Mouse (Mus musculus): ENCODE results near the gene Gstm1.
"Not testable (repeated sequence)": the region's sequence is repeated elsewhere in the genome, so short reads cannot be mapped to it uniquely, and the experiment has no call there.

Gene Gstm1

DNA sequence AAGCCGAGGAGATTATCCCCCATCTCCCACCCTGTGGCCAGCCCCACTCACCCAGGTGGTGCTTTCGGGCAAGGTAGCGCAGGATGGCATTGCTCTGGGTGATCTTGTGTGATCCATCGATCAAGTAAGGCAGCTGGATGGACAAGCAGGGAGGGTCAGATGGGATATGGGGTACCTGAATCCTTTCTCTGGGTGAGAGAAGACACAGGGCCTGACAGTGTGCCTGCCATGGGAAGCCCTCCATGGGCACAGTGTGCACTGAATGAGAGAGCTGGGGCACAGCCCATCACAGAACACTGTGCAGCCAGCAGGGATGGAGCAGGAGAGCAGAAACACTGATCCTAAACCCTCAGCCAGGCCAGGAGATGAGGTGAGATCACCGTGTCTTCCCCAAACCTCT lies 1.3 kb downstream of the Gstm1 start:
- not testable (repeated sequence) for DNase-seq (ENCODE audit: low spot score in 2 of 2)

- DNase-seq (ENCODE audit: low spot score in 2 of 2) = no peak
These were observed 2.8 kb downstream of the Gstm1 start for GRCm38 (mm10) chr3:108014974-108015346.

DNA sequence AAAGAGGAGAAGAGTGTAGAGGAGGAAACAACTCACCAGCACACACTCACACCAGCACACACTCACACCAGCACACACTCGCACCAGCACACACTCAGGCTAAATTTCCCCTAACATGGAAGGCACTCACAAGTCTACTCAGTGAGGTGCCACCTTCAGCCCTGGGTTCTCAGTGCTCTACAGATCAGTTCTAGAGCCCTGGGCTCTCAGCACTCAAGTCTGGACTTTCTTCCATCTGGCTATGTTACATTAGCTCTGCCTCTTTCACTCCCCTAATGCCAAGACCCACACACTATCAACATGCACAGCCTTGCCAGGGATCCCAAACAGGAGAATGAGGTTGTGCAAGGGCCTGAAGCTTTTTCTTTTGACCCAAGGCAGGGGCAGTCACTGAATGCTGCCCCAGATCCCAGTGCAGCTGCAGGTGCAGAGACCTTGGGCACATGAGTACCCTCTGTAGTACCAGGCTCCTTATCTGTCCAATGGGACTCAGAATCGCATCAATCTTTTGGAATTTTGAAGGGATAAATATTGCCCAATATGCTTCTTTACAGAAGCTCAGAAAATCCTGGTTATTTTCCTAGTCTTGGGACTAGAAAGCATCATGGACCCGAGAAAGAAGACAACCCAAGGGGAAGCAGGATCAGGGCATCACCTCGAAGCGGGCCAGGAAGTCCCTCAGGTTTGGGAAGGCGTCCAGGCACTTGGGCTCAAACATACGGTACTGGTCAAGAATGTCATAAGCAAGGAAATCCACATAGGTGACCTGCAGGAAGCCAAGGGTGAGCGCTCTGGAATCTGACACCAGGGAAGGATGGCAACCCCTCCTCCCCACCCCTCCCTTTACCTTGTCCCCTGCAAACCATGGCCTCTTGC lies 3.4 kb downstream of the Gstm1 start:
- DNase-seq (ENCODE audit: low spot score in 2 of 2) = no peak

DNA sequence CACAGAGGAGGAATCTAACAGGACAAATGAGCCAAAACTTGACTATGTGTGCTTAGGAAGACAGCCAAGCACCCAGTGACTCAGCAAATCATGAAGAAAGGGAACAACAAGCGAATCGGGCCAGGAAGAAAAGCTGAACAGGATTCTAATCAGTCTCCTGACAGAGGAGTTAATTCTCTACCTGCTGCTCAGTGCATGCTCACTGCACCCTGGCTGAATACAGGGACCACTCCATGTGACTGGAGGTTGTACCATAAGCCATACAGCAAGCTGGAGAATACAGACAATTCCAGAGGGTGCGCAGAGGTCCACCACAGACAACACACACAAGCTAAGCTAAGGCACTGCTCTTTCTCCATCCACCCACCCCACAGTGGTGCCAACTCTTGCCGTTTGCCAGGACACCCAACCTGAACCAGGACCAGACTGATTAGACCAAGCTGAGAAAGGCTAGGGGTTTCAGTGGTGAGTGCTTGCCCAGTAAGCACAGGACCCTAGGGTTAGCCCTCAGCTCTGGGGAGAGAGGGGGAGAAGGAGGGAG lies 4.4 kb downstream of the Gstm1 start:
- no peak for DNase-seq (ENCODE audit: low spot score in 2 of 2)

- no peak for DNase-seq (ENCODE audit: low spot score in 2 of 2)
These were observed 6.2 kb downstream of the Gstm1 start for GRCm38 (mm10) chr3:108011558-108011957.

- DNase-seq (ENCODE audit: low spot score in 2 of 2) = no peak
These were observed 7.5 kb downstream of the Gstm1 start for GRCm38 (mm10) chr3:108010286-108010685.

- no peak for DNase-seq (ENCODE audit: low spot score in 2 of 2)
These were observed 15.8 kb downstream of the Gstm1 start for GRCm38 (mm10) chr3:108002021-108002420.

DNA sequence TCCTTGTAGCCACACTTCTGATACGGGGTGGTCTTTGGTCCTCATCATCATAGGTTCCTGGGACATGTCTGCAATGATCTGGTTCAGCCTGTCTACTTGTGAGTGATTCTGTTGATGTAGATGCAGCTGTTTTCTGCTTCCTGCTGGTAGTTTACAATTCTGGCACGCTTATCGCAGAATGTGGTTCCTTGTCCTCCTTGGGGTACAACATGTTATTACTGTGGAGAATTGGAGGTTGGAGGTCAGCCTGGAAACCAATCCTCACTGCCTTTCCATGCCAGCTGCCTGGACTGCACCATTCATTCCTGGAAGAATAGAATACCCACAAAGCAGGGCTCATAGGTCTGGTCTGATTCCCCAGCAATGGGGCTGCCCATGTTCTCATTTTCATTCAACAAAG lies 18.3 kb downstream of the Gstm1 start:
- DNase-seq (ENCODE audit: low spot score in 2 of 2) = no peak

GRCm38 (mm10) chr3:107998591-107998990 lies 19.2 kb downstream of the Gstm1 start:
- DNase-seq (ENCODE audit: low spot score in 2 of 2) = no peak

DNA sequence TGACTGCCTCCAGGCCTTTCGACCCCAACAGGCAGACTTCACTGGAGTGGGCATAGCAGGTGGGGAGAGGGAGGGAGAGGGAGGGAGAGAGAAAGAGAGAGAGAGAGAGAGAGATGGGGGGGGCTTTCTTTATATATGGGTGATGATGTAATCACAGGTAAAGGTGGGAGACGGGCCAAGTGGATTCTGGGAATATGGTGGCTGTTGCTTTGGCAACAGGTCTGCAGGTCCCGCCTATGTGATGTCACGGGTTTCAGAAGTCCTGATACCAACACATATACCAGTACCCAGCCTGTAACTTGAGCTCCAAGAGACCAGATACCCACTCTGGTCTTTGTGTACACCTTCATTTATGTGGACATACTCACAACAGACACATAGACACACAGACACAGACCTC lies 21.2 kb downstream of the Gstm1 start:
- DNase-seq (ENCODE audit: low spot score in 2 of 2) = no peak

DNA sequence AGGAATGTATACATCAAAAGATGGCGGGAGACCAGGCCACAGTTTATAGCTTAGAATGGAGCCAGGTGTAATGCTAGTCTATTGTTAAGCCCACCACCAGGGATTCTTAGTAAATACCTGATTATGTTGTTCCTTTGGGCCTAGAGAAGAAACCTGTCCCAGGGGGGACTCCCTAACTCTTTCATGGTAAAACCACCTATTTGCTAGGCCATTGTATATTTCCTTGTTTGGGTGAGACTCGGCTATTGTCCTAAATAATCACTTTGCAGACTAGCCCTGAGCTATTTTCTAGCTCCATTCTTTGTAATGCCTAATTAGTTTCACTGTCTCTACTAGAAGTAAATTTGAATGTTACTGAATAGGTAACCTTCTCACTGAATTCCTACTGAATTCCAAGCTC lies 21.8 kb downstream of the Gstm1 start:
- DNase-seq (ENCODE audit: low spot score in 2 of 2) = not testable (repeated sequence)

DNA sequence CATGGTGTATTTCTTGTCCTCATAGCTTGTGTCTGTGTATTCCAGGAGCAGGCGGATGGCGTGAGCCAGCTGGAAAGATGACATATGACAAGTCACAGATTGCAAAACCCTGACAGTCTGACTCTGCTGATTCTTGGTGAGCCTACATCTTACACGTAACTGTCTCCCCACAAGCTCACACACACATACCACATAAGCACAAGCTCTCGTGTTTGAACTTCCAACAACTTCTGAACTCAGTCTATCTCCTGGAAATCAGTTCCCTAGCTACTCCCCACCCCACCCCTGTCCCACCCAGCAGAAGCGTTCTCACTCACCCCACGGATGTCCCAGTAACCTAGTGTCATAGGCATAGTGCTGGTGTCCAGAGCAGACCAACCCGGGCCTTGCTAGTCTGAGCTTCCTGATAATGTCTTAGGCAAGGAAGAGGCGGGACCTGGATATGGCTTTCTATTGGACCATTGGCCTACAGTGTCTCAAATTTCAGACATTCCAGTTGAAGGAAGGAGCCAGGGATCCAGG lies 31.7 kb downstream of the Gstm1 start, which contains the start of gene Gstm2:
Gene Gstm2 (minus strand): TSS at position 413 of the 522 bp plus-strand sequence.
- no peak for DNase-seq (ENCODE audit: low spot score in 2 of 2)

- not testable (repeated sequence) for DNase-seq (ENCODE audit: low spot score in 2 of 2)
These were observed 32.6 kb downstream of the Gstm1 start for GRCm38 (mm10) chr3:107985141-107985540.

DNA sequence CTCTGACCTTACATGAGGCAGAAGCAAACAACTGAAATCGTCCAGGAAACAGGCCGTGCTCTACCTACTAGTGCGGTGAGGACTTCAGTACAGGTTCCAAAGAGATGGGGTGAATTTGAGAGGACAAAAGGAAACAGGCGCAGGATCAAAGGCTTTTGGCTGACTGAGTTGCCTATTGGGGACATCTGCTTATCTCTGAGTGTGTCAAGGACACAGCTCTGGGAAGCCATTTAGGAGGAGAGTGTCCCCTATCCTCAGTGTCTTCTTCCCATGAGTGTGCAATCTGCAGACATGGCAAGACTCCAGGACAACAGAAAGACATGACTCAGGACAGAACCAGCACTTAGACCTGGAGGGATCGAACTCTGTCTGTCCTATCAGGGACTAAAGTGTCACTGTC lies 33.3 kb downstream of the Gstm1 start:
- no peak for DNase-seq (ENCODE audit: low spot score in 2 of 2)

DNA sequence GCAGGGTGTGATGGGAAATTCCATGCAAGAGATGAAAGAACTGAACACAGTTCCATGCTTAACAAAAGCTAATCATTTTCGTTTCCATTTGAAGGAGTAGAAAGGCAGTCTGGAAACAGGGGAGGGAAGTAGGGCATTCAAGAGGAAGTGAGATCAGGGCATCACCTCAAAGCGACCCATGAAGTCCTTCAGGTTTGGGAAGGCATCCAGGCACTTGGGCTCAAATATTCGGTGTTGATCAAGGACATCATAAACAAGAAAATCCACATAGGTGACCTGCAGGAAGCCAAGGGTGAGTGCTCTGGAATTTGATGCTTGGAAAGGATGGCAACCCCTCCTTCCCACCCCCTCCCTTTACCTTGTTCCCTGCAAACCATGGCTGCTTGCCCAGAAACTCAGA lies 34.0 kb downstream of the Gstm1 start:
- DNase-seq (ENCODE audit: low spot score in 2 of 2) = no peak

- DNase-seq (ENCODE audit: low spot score in 2 of 2) = no peak
These were observed 35.0 kb downstream of the Gstm1 start for GRCm38 (mm10) chr3:107982726-107983125.

DNA sequence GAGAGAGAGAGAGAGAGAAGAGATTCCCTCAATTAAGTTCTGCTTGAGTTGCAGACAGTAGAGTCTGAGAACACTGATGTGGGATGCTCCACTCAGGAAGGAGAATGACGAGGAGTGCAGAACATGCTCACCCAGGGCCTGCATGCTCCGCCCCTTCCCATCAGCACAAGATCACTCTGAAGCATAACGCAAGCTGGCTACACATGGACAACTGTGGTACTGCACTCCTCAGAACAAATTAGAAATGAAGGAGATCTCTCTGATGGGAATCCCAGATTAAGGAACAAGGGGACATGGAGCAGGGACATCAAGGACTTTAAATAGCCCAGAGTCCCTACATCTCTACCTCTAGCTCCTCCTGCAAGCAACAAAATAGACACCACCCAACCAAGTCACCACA lies 36.5 kb downstream of the Gstm1 start:
- no peak for DNase-seq (ENCODE audit: low spot score in 2 of 2)

DNA sequence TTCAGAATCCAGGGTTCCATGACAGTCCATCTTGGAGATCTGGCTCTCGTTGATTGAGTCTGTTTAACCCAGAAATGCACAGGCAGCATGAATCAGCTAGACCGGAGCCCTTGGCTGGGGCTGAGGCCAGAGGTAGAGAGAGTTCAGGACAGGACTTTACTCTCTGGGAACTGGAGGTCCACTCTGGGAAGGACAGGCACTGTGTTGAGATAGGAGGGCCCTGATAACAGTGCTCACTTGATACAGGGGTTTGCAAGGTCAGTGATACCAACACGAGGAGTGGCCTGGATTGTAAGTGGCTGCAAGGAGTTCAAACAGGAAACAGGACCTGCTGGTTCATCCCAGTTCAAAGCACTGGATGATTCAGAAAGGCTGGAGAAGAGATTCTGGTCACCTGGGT lies 40.1 kb downstream of the Gstm1 start:
- DNase-seq (ENCODE audit: low spot score in 2 of 2) = no peak

DNA sequence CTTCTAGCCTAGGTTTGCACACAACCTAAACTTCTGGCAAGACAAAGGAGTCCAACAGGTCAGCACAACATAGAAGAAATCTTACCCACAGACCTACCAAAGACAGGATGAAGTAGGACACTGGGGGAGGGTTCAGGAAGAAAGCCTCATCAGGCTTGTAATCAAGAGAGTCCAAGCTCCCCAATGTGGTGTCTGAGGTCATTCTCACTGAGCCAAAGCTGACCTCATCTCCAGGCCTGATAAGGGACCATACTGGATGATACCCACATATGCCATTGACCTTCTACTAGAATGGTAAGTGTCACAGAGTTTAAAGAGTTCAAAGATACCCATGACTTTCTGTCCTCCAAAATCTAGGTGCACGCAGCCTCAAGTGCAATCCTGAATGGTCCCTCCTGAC lies 43.5 kb downstream of the Gstm1 start:
- no peak for DNase-seq (ENCODE audit: low spot score in 2 of 2)

DNA sequence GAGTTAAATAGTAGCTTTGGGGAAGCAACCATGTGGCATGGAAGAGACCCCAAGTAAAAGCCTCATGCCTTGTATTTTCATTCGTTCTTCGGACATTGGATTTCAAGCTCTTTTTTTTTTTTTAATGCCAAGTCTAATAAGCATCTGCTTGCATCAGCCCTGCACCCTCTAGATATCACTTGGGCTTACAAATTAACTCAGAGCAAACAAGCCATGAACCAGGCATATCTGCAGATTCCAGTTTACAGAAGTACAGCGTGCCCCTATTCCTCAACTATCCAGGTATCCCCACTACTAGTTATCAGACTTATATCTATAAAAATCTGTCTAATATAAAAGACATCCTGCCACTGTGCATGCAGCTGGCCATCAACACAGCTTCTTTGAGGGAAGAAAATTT lies 45.7 kb downstream of the Gstm1 start:
- no peak for DNase-seq (ENCODE audit: low spot score in 2 of 2)

GRCm38 (mm10) chr3:107971101-107971500 lies 46.7 kb downstream of the Gstm1 start:
- DNase-seq (ENCODE audit: low spot score in 2 of 2) = not testable (repeated sequence)

GRCm38 (mm10) chr3:107968724-107969395 lies 48.9 kb downstream of the Gstm1 start, which contains the start of gene Gstm3:
Gene Gstm3 (minus strand): TSS chr3:107969283.
- DNase-seq (ENCODE audit: low spot score in 2 of 2) = no peak

- no peak for DNase-seq (ENCODE audit: low spot score in 2 of 2)
These were observed 51.1 kb downstream of the Gstm1 start for GRCm38 (mm10) chr3:107966631-107967030.
